Mouse (Mus musculus) CD8-positive naive resting alpha-beta T cell, adult 2 months (primary cell): Measurements from ENCODE around the gene Abcb7.

Experiments
- DNase-seq, 2 experiments: peaks; one replicate each; pipeline ENCODE4 v3.0.0; 2022; ENCODE audit warnings: low read depth in 2 of 2, low spot score in 2 of 2

The Abcb7 gene

GRCm38 (mm10) chrX:104413183-104413983 is at the start of gene Abcb7:
Abcb7 (minus strand) TSS chrX:104413856.
- peak; percentile 76 to 78 for DNase-seq

GRCm38 (mm10) chrX:104461755-104462154 is 48.1 kb upstream of the Abcb7 start:
- DNase-seq: no peak

DNA sequence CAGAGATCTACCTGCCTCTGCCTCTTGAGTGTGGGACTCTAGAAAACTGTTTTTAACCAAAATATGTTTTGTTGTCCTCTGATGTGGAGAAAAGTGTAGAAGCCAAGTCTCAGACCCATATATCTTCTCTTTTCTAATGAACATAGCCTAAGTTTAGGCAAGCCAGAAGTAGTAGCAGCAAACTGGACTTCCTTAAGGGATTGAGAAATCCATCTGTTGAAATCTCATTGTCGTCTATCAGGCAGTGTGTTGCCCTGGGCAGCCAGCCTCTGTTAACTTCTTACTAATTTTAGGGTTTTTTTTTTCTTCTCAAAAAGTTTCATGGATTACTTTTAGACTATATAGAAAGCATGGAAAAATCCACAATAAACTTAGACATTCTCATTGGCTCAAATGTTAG is 38.8 kb upstream of the Abcb7 start:
- DNase-seq: no peak

- no peak for DNase-seq
Measured at GRCm38 (mm10) chrX:104433456-104433855, 19.8 kb upstream of the Abcb7 start.

DNA sequence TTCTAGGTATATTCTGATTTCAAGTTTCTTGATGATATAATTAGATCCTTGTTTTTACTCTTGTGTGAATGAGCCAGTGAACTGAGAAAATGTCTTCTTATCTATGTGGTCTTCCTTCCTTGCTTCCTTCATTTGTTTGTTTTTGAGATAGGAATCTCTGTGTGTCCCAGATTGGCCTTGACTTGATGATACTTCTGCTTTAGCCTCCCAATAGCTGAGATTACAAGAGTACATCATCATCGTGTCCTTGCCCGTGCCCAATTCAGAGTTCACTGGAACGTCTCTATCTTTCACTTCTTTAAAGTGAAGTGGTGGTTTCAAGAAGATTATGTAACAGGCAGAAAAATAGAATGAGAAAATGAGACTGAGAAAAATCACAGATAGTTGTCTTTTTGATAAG is 14.5 kb upstream of the Abcb7 start:
- no peak for DNase-seq

DNA sequence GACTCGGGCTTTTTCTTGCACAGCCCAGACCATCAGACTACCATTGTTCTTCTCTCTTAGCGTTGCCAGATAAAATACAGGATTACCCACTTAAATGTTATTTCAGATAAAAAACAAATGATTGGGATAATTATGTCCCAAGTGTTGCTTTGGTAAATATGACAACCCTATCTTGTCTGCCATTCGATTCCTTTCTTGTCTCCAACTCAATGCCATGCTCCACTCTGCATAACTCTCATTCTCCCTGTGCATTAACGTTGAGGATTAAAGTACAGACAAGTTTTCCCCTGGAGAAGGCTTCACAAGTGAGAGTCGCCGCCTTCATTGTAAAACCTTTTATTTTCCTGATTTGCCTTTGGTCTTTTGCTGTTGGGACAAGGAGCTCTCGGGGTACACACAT is 339 bp upstream of the Abcb7 start:
- DNase-seq: peak in 1 of 2 experiments; percentile 0

DNA sequence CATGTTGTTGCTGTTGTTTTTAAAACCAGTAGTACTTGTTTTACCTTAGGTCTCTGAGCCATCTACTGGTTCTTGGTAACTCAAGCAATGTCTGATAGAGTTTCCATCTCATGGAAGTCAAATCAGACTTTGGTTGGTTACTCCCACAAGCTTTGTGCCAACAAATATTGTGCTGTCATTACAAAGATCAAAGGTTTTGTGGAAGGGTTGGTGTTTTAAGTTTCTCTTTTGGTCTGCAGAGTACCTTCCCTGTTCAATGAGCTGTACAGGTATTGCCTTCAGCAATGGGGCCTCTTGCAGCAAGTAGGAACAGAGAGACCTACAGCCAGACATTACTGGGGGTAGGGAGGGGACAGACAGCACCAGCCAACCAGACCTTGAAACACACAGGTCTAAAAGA is 5.5 kb downstream of the Abcb7 start:
- DNase-seq: no peak

DNA sequence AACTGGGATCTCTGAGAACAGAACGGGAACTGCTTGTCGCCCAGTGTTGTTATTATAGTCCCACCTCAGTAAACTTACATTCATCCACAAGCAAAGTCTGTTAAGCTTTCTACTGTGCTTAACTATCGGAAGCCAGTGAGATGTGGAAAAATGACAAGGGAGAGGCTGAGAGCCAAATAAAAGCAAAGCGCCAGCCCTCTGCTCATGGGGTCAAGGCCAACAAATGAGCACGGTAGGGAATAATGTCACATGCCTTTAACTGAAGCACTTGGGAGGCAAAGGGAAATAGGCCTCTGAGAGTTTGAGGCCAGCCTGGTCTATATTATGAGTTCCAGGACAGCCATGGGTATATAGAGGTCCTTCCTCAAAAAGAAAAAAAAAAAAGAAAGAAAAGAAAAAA is 11.2 kb downstream of the Abcb7 start:
- no peak for DNase-seq

- no peak for DNase-seq
Measured at GRCm38 (mm10) chrX:104401134-104401533, 12.5 kb downstream of the Abcb7 start.

DNA sequence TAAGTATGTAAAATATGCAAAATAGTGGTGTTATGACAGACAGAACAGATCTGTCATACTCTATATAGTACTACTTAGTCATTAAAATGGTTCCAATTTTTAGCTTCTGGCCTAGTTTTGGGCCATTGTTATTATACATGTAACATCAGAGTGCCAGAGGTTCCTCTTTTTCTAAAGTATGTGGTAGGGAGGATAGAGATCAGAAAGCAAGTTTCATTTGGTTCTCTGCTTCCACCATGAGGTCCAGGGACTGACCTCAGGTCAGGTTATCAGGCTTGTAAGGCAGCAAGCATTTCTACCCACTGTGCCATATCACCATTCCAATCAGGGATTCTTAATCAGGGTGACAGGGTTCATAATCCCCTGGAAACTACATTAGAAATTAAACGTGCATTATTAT is 16.1 kb downstream of the Abcb7 start:
- DNase-seq: no peak

- DNase-seq: no peak
Measured at GRCm38 (mm10) chrX:104359686-104360085, 54.0 kb downstream of the Abcb7 start.

GRCm38 (mm10) chrX:104355842-104356241 is 57.8 kb downstream of the Abcb7 start:
- DNase-seq: no peak

DNA sequence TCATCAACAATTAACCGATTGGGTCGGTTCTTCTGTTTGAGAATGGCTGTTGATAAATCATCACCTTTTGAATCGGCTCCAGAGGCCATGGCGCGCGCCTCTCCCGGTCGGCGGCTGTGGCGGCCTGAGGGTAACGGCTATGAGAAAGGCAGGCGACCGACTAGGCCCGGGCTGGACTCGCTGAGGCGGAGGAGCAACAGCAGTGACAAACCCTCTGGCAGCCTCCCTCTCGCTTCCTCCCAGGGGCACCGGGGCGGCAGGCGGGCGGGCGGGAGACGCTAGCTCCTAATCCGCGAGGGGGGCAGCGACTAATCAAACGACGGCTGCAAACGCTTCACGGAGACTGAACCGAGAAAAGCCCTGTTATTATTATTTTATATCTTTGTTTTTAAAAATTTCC is 65.5 kb downstream of the Abcb7 start:
- peak; percentile 1 to 7 for DNase-seq

- DNase-seq: no peak
Measured at GRCm38 (mm10) chrX:104291721-104292120, 121.9 kb downstream of the Abcb7 start.

GRCm38 (mm10) chrX:104279828-104280227 is 133.8 kb downstream of the Abcb7 start:
- DNase-seq: no peak

- DNase-seq: no peak
Measured at GRCm38 (mm10) chrX:104264371-104264770, 149.3 kb downstream of the Abcb7 start.

DNA sequence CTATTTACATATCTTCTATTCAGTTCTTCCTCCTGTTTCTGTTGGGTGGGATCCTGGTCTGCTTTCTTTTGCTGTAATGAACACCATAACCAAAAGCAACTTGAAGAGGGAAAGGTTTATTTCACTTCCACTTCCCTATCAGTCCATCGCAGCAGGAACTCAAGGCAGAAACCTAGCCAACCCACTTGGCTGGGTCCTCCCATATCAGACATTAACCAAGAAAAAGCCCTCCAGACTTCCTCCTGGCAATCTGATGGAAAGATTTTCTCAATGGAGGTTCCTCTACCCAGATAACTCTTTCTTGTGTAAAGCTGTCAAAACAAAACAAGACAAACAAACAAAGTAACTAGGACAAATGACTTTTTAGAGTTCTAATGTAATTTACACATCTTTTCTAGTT is 151.2 kb downstream of the Abcb7 start:
- DNase-seq: no peak

DNA sequence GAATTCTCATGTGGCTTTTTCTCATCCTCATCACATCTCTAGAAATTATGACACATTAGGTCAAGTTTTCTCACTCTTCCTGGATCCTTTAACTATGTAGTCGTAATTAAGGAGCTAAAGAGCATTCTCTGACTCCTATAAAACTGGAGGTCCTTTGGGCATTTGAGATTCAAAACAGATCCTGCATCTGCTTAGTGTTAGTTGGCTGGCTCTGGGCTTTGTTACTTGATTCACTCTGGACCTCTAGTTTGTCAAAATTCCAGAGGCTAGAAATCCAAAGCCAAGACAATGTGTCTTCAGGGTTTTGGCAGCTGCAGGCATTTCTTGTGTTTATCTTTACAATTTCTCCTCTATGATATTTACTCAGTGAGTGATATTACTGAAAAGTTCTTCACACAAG is 157.1 kb downstream of the Abcb7 start:
- DNase-seq: no peak
